ENCODE assay signal across 32 mouse cellular contexts in genomic region chr6:143234868-143235267, GRCm38 (mm10).
"Had no signal": no experiment of that assay in that cellular context is flagged by ENCODE, and none has a peak within 500 bp of the region (broad histone marks: within the 10 kb centered on the region; RNA-seq: fewer than 3 reads in every experiment).

No protein-coding gene starts in this region.

- H3K27me3 ChIP-seq: limb, embryonic 13.5 days; limb, embryonic 15.5 days; liver, embryonic 12.5 days; liver, embryonic 13.5 days; liver, embryonic 15.5 days; lung, embryonic 15.5 days; megakaryocyte, embryonic 14.5 days; midbrain, embryonic 12.5 days; midbrain, embryonic 13.5 days; midbrain, embryonic 15.5 days; neural tube, embryonic 12.5 days had no signal

- ATAC-seq: liver, embryonic 12.5 days; liver, postnatal 0 days; lung, postnatal 0 days; midbrain, embryonic 13.5 days; midbrain, embryonic 15.5 days; midbrain, embryonic 16.5 days had no signal

- H3K4me2 ChIP-seq: limb, embryonic 12.5 days; limb, embryonic 13.5 days; limb, embryonic 15.5 days; liver, embryonic 11.5 days; liver, embryonic 12.5 days; liver, embryonic 13.5 days; liver, embryonic 15.5 days; lung, embryonic 14.5 days; lung, embryonic 15.5 days; midbrain, embryonic 11.5 days; midbrain, embryonic 12.5 days; midbrain, embryonic 13.5 days; midbrain, embryonic 15.5 days; neural tube, embryonic 12.5 days had no signal

- H3K4me3 ChIP-seq: limb, embryonic 10.5 days; limb, embryonic 12.5 days; limb, embryonic 13.5 days; limb, embryonic 15.5 days; liver, embryonic 12.5 days; liver, embryonic 13.5 days; liver, embryonic 15.5 days; lung, embryonic 15.5 days; megakaryocyte, embryonic 14.5 days; midbrain, embryonic 10.5 days; midbrain, embryonic 12.5 days; midbrain, embryonic 13.5 days; midbrain, embryonic 15.5 days; myocyte; neural tube, embryonic 12.5 days had no signal

- H3K9me3 ChIP-seq: limb, embryonic 10.5 days; limb, embryonic 12.5 days; limb, embryonic 13.5 days; limb, embryonic 15.5 days; liver, embryonic 12.5 days; liver, embryonic 13.5 days; liver, embryonic 15.5 days; lung, embryonic 15.5 days; megakaryocyte, embryonic 14.5 days; midbrain, embryonic 10.5 days; midbrain, embryonic 12.5 days; midbrain, embryonic 13.5 days; midbrain, embryonic 15.5 days; neural tube, embryonic 12.5 days had no signal

- H3K36me3 ChIP-seq: limb, embryonic 10.5 days; limb, embryonic 12.5 days; limb, embryonic 13.5 days; limb, embryonic 15.5 days; liver, embryonic 12.5 days; liver, embryonic 13.5 days; liver, embryonic 15.5 days; lung, embryonic 15.5 days; midbrain, embryonic 10.5 days; midbrain, embryonic 12.5 days; midbrain, embryonic 13.5 days; midbrain, embryonic 15.5 days; neural tube, embryonic 12.5 days had no signal

- H3K9ac ChIP-seq: limb, embryonic 12.5 days; limb, embryonic 13.5 days; limb, embryonic 15.5 days; liver, embryonic 12.5 days; liver, embryonic 13.5 days; liver, embryonic 14.5 days; liver, embryonic 15.5 days; liver, postnatal 0 days; lung, embryonic 14.5 days; lung, embryonic 15.5 days; midbrain, embryonic 12.5 days; midbrain, embryonic 13.5 days; midbrain, embryonic 15.5 days; neural tube, embryonic 12.5 days had no signal

- DNase-seq: left cerebral cortex, postnatal 4 days; liver; liver, embryonic 13.5 days; liver, postnatal 0 days; lung, adult 18-20 months; lung, adult 2 months; lung, embryonic 14.5 days; lung, postnatal 10 days; lung, postnatal 14 days; lung, postnatal 36 days; lung, postnatal 4 days; midbrain, embryonic 14.5 days had no signal

- H3K27ac ChIP-seq: limb, embryonic 10.5 days; limb, embryonic 12.5 days; limb, embryonic 13.5 days; limb, embryonic 15.5 days; liver, embryonic 12.5 days; liver, embryonic 13.5 days; liver, embryonic 14.5 days; liver, embryonic 15.5 days; lung, embryonic 15.5 days; macrophage; midbrain, embryonic 10.5 days; midbrain, embryonic 12.5 days; midbrain, embryonic 13.5 days; midbrain, embryonic 15.5 days; neural tube, embryonic 12.5 days had no signal

- H3K4me1 ChIP-seq: limb, embryonic 15.5 days; liver, embryonic 12.5 days; liver, embryonic 13.5 days; liver, embryonic 15.5 days; midbrain, embryonic 10.5 days; midbrain, embryonic 12.5 days; midbrain, embryonic 13.5 days; midbrain, embryonic 15.5 days; neural tube, embryonic 12.5 days had no signal
